9 mouse cellular contexts compared by ENCODE assay signal in the genomic region with DNA sequence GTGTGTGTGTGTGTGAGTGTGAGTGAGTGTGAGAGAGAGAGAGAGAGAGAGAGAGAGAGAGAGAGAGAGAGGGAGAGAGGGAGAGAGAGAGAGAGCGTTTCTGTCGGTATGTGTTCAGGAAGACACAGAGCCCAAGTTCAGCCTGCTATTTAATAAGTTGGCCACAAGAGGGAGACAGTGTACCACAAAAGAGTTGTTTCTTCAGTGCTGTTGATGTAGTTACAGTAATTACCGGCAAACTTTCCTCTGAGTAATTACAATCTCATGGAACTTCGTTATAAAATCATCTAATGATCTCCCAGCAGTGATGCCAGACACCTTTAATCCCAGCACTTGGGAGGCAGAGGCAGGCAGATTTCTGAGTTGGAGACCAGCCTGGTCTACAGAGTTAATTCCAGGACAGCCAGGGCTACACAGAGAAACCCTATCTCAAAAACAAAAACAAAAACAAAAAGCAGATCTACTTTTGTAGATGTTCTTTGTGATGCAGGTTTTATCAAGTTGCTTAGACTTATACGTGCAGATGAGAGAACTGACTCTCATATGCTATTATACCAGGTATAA. TPM values are rescaled to one million over a fixed set of nuclear protein-coding genes. Genes with fewer than 3 reads are reported as not detected.
A peak's percentile ranks its signal among the peaks of the same experiment; 100 is the strongest.
DNase-seq lines count a peak whose midpoint lies in the region; ATAC-seq and TF ChIP-seq lines count a peak whose summit lies in the region.
"Had no signal": no experiment of that assay in that cellular context is flagged by ENCODE, and none has a peak within 500 bp of the region (broad histone marks: within the 10 kb centered on the region; RNA-seq: fewer than 3 reads in every experiment).

No protein-coding gene starts in this region.

- H3K27ac ChIP-seq in forebrain, embryonic 13.5 days, result no peak overlapping the region
- no peak overlapping the region for H3K27ac ChIP-seq in left cerebral cortex, adult 2 months
- H3K27ac ChIP-seq: stomach, embryonic 15.5 days had no signal

- no peaks in the 10 kb centered on the region for H3K27me3 ChIP-seq in forebrain, embryonic 13.5 days
- H3K27me3 ChIP-seq: stomach, embryonic 15.5 days had no signal

- H3K36me3 ChIP-seq in forebrain, embryonic 13.5 days (ENCODE audit: poor library complexity, severe bottlenecking), result no peaks in the 10 kb centered on the region
- H3K36me3 ChIP-seq: stomach, embryonic 15.5 days had no signal

- no peaks in the 10 kb centered on the region for H3K4me1 ChIP-seq in forebrain, embryonic 13.5 days
- H3K4me1 ChIP-seq: stomach, embryonic 15.5 days had no signal

- WGBS in forebrain, embryonic 13.5 days, result 8% methylated on average over 5 of the region's 5 CpGs

- intact Hi-C loops in left cerebral cortex, adult 2 months (cut with DNase I), result loop anchor here (1.0 to 10.0 kb wide), 5 partner anchors 24 to 343 kb away; a partner anchor contains a TSS

- H3K4me2 ChIP-seq in forebrain, embryonic 13.5 days, result no peak overlapping the region
- H3K4me2 ChIP-seq: stomach, embryonic 15.5 days had no signal

- H3K4me3 ChIP-seq in forebrain, embryonic 13.5 days, result no peak overlapping the region
- no peak overlapping the region for H3K4me3 ChIP-seq in left cerebral cortex, adult 2 months
- H3K4me3 ChIP-seq: stomach, embryonic 15.5 days had no signal

- peak; percentile 80 for ATAC-seq in cerebellum, adult (ENCODE audit: insufficient number of reproducible peaks, low FRiP score, low TSS enrichment)
- peak; percentile 74 for ATAC-seq in forebrain, embryonic 13.5 days

- no peak overlapping the region for H3K9ac ChIP-seq in forebrain, embryonic 13.5 days
- H3K9ac ChIP-seq: stomach, embryonic 15.5 days had no signal

- no peaks in the 10 kb centered on the region for H3K9me3 ChIP-seq in forebrain, embryonic 13.5 days (replicated peaks)
- H3K9me3 ChIP-seq: stomach, embryonic 15.5 days had no signal

- TF ChIP-seq CTCF in left cerebral cortex, adult 2 months (IDR thresholded peaks at IDR 0.05), result peak; percentile 78

- peak; percentile 67 for DNase-seq in ovary, postnatal 14 days (ENCODE audit: low spot score)
- DNase-seq in ovary, postnatal 10 days (ENCODE audit: low spot score), result no peak
- DNase-seq in induced T-regulatory cell, adult 2 months (ENCODE audit: low read depth), result peak; percentile 94
- peak; percentile 51 to 53 for DNase-seq in left cerebral cortex, adult 2 months (ENCODE audit: extremely low spot score in 1 of 2, low spot score in 2 of 2)
- DNase-seq in mesoderm, embryonic 11.5 days (ENCODE audit: low read depth, low spot score), result peak; percentile 84
- DNase-seq in testis, postnatal 14 days (ENCODE audit: low spot score), result peak; percentile 47

RNA-seq across cellular contexts. Expression of a gene that starts 21.3 kb away (rescaled TPM):
- 8.5 and 9.7 TPM in 2 replicates for polyA plus RNA-seq in forebrain, embryonic 13.5 days (2015; fragmentation: Nextera tagmentation; extraction: Ambion mirVana)
- total RNA-seq in left cerebral cortex, adult 2 months (2021), result 1 to 10 TPM; 3.8 to 4.4 TPM

RNA-seq across cellular contexts. Expression of a gene that starts 30.1 kb away (rescaled TPM):
- polyA plus RNA-seq in forebrain, embryonic 13.5 days (2015; fragmentation: Nextera tagmentation; extraction: Ambion mirVana), result 5.6 and 5.7 TPM in 2 replicates
- 1 to 10 TPM; 5.6 to 5.9 TPM for total RNA-seq in left cerebral cortex, adult 2 months (2021)
